Mouse (Mus musculus) MEL (cell line): ENCODE measurements around the gene Mkrn1.

Experiments used
- CTCF ChIP-seq, 3 experiments: IDR thresholded peaks in 2 of 3; conservative IDR thresholded peaks in 1 of 3; 2 replicates each; pipeline ENCODE4 v1.5.1; 2011 to 2012; ENCODE audit warnings: low read length in 3 of 3, low read depth in 2 of 3, mild to moderate bottlenecking in 2 of 3, improper control_type of control experiment in 1 of 3, inconsistent platforms in 1 of 3, mixed read lengths in 1 of 3, moderate library complexity in 1 of 3; ENCODE audit not compliant: control insufficient read depth in 1 of 3, insufficient read depth in 1 of 3, poor library complexity in 1 of 3, severe bottlenecking in 1 of 3
- GATA1 ChIP-seq: IDR thresholded peaks from 2 replicates; pipeline ENCODE4 v1.6.1; 2011; ENCODE audit warnings: low read depth, low read length, improper control_type of control experiment
- MAX ChIP-seq: IDR thresholded peaks from 2 replicates; pipeline ENCODE4 v1.6.1; 2011; ENCODE audit warnings: low read length, improper control_type of control experiment
- POLR2A ChIP-seq, 2 experiments: IDR thresholded peaks; 2 replicates each; pipeline ENCODE4 v1.6.1; 2011 to 2012; ENCODE audit warnings: low read length in 2 of 2, mild to moderate bottlenecking in 2 of 2, control low read depth in 1 of 2, improper control_type of control experiment in 1 of 2, low read depth in 1 of 2, moderate library complexity in 1 of 2; ENCODE audit not compliant: control insufficient read depth in 1 of 2, insufficient read depth in 1 of 2, poor library complexity in 1 of 2
- SMC3 ChIP-seq: IDR thresholded peaks from 2 replicates; pipeline ENCODE4 v1.6.1; 2011; ENCODE audit warnings: low read depth, low read length, improper control_type of control experiment

GRCm38 (mm10) chr6:39379749-39380148, 40.5 kb downstream of the Mkrn1 start:
- TF ChIP-seq CTCF (IDR thresholded peaks at IDR 0.05 in 2 of 3, conservative IDR thresholded peaks at IDR 0.05 in 1 of 3; ENCODE audit: control insufficient read depth in 1 of 3, insufficient read depth in 1 of 3, low read depth in 2 of 3, low read length in 3 of 3, poor library complexity in 1 of 3, severe bottlenecking in 1 of 3), result no peak
- TF ChIP-seq POLR2A (IDR thresholded peaks at IDR 0.05; ENCODE audit: control insufficient read depth in 1 of 2, insufficient read depth in 1 of 2, low read depth in 1 of 2, low read length in 2 of 2, poor library complexity in 1 of 2), result no peak
- TF ChIP-seq SMC3, result no peak
- TF ChIP-seq MAX, result no peak
- TF ChIP-seq GATA1, result no peak
